Mouse (Mus musculus) left cerebral cortex, adult 9 months (tissue): ENCODE results near the gene Sucla2.
"Not testable (repeated sequence)": the region's sequence is repeated elsewhere in the genome, so short reads cannot be mapped to it uniquely, and the experiment has no call there.

Experiments used
- DNase-seq, 2 experiments: peaks; one replicate each; pipeline ENCODE4 v3.0.0; 2022; ENCODE audit warnings: low spot score in 2 of 2

The Sucla2 gene

GRCm38 (mm10) chr14:73608668-73609481, 83.8 kb downstream of the Sucla2 start:
- DNase-seq = no peak

GRCm38 (mm10) chr14:73614961-73615360, 89.8 kb downstream of the Sucla2 start:
- not testable (repeated sequence) for DNase-seq

- no peak for DNase-seq
Observed at GRCm38 (mm10) chr14:73620880-73621279, 95.8 kb downstream of the Sucla2 start.

GRCm38 (mm10) chr14:73622988-73623387, 97.9 kb downstream of the Sucla2 start:
- DNase-seq = no peak

DNA sequence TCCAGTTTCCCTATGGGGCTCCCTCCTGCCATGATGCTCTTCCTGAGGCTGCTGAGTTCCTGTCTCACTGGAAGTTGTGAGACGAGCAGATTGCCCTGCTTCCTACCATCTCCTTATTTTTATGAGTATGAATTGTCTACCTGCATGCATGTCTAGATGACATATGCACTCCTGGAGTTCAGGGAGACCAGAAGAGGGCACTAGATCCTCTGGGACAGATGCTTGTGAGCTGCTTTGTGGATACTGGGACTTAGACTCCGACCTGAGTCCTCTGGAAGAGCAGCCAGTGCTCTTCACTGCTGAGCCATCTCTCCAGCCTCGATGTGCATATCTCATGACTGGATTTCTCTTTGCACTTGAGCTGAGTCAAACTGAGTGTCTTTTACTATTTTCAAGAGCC, 100.3 kb downstream of the Sucla2 start:
- DNase-seq = no peak

- no peak for DNase-seq
Observed at GRCm38 (mm10) chr14:73631511-73631910, 106.4 kb downstream of the Sucla2 start.

- DNase-seq = peak; percentile 11 to 42
Observed at GRCm38 (mm10) chr14:73632648-73633263, 107.6 kb downstream of the Sucla2 start.

DNA sequence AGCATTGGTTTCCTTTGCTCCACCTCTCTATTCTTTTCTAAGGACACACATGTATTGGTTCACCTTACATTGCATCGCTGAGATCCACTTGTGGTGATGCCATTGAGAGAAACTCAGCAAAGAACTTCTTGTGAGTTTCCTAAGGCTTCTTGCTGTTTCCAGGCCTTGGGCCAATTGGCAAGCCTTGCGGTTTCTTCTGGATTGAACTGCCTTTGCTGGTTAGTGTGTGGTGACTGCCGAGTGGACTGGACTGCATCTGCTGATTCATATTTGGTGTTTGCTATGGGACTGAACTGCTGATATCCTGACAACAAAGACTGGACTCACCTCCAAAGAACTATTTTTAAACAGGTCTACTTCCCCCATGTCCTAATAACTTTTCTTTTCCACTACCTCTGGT, 109.2 kb downstream of the Sucla2 start:
- DNase-seq = no peak

DNA sequence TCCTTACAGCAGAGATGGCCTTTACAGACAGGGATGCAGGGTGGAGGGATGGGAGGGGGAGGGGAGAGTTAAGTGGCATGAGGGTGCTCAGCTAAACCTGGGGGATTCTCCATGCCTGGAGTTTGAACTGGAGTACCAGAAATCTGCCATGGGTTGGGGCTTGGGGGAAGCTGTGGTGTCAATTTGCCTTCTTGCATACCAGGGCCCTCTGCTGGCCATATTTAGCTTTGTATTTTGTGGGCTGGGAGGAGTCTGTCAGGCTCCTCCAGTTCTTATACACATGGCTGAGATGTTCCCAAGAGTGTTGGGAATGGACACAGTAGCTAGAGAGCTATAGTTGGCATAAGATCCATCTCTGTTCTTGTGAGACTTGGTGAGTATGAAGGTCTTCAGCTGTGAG, 112.3 kb downstream of the Sucla2 start:
- no peak for DNase-seq
